Mouse (Mus musculus) adipocyte (in vitro differentiated cells): ENCODE results near the gene Rin3.

Source experiments
- DNase-seq: peaks from one replicate; pipeline ENCODE4 v3.0.0-alpha.2; 2016; ENCODE audit warnings: low spot score

Rin3 gene

GRCm38 (mm10) chr12:102302322-102302721 lies 19.5 kb downstream of the Rin3 start:
- DNase-seq = no peak

GRCm38 (mm10) chr12:102302831-102303351 lies 20.0 kb downstream of the Rin3 start:
- peak; percentile 49 for DNase-seq

- no peak for DNase-seq
Observed at GRCm38 (mm10) chr12:102303867-102304266, 21.0 kb downstream of the Rin3 start.

GRCm38 (mm10) chr12:102305069-102305836 lies 22.4 kb downstream of the Rin3 start:
- peak; percentile 45 for DNase-seq

GRCm38 (mm10) chr12:102308001-102308456 lies 25.2 kb downstream of the Rin3 start:
- peak; percentile 66 for DNase-seq

GRCm38 (mm10) chr12:102308457-102309011 lies 25.7 kb downstream of the Rin3 start:
- peak; percentile 67 for DNase-seq

- DNase-seq = no peak
Observed at GRCm38 (mm10) chr12:102309099-102309799, 26.4 kb downstream of the Rin3 start.

- no peak for DNase-seq
Observed at GRCm38 (mm10) chr12:102309800-102310195, 26.9 kb downstream of the Rin3 start.

GRCm38 (mm10) chr12:102310261-102310660 lies 27.4 kb downstream of the Rin3 start:
- no peak for DNase-seq

GRCm38 (mm10) chr12:102311454-102311853 lies 28.6 kb downstream of the Rin3 start:
- DNase-seq = no peak

GRCm38 (mm10) chr12:102319150-102319549 lies 36.3 kb downstream of the Rin3 start:
- DNase-seq = no peak

GRCm38 (mm10) chr12:102319899-102320298 lies 37.1 kb downstream of the Rin3 start:
- DNase-seq = no peak

- DNase-seq = no peak
Observed at GRCm38 (mm10) chr12:102320322-102320721, 37.5 kb downstream of the Rin3 start.

GRCm38 (mm10) chr12:102321064-102321728 lies 38.3 kb downstream of the Rin3 start:
- DNase-seq = no peak

GRCm38 (mm10) chr12:102321855-102322254 lies 39.0 kb downstream of the Rin3 start:
- DNase-seq = no peak

- peak; percentile 55 for DNase-seq
Observed at GRCm38 (mm10) chr12:102323392-102323791, 40.5 kb downstream of the Rin3 start.

GRCm38 (mm10) chr12:102324156-102324885 lies 41.5 kb downstream of the Rin3 start:
- peak; percentile 16 for DNase-seq

GRCm38 (mm10) chr12:102324886-102325220 lies 42.0 kb downstream of the Rin3 start:
- DNase-seq = peak; percentile 63

GRCm38 (mm10) chr12:102326753-102327340 lies 44.0 kb downstream of the Rin3 start:
- DNase-seq = no peak

- peak; percentile 41 for DNase-seq
Observed at GRCm38 (mm10) chr12:102327525-102327924, 44.7 kb downstream of the Rin3 start.

- DNase-seq = no peak
Observed at GRCm38 (mm10) chr12:102328090-102328489, 45.2 kb downstream of the Rin3 start.
